Mouse (Mus musculus): ENCODE data around the gene Adamtsl1. TPM values are rescaled to one million over a fixed set of nuclear protein-coding genes. Genes with fewer than 3 reads are reported as not detected.

Gene Adamtsl1
- polyA plus RNA-seq, 1 experiment from 2014 or later: 7.7 TPM

GRCm38 (mm10) chr4:85901316-85901715, 387.3 kb downstream of the Adamtsl1 start:
- ATAC-seq: no peak
- Histone ChIP-seq H3K9ac (no peak overlapping the region), H3K4me2 (replicated peaks) (no peak overlapping the region), H3K27ac (no peak overlapping the region), H3K4me1 (replicated peaks) (no peaks in the 10 kb centered on the region), H3K4me3 (replicated peaks) (no peak overlapping the region), H3K27me3 (replicated peaks) (no peaks in the 10 kb centered on the region), H3K36me3 (no peaks in the 10 kb centered on the region), H3K9me3 (no peaks in the 10 kb centered on the region)
- WGBS: 51% methylated on average over 4 of the region's 4 CpGs

- no peaks in the 10 kb centered on the region for H3K27me3 ChIP-seq (replicated peaks)
- H3K4me1 ChIP-seq (replicated peaks): no peaks in the 10 kb centered on the region
- no peaks in the 10 kb centered on the region for H3K36me3 ChIP-seq
- no peak overlapping the region for H3K4me2 ChIP-seq (replicated peaks)
- no peaks in the 10 kb centered on the region for H3K9me3 ChIP-seq
- no peak overlapping the region for H3K27ac ChIP-seq
- no peak overlapping the region for H3K4me3 ChIP-seq (replicated peaks)
- no peak for ATAC-seq
- 86% methylated on average over 5 of the region's 5 CpGs for WGBS
- no peak overlapping the region for H3K9ac ChIP-seq
Observed at GRCm38 (mm10) chr4:85904217-85904616, 390.2 kb downstream of the Adamtsl1 start.

GRCm38 (mm10) chr4:85916034-85916433, 402.1 kb downstream of the Adamtsl1 start:
- no peak overlapping the region for H3K4me3 ChIP-seq (replicated peaks)
- no peaks in the 10 kb centered on the region for H3K9me3 ChIP-seq
- no peaks in the 10 kb centered on the region for H3K4me1 ChIP-seq (replicated peaks)
- H3K9ac ChIP-seq: no peak overlapping the region
- no peak for ATAC-seq
- no peaks in the 10 kb centered on the region for H3K36me3 ChIP-seq
- 46% methylated on average over 2 of the region's 2 CpGs for WGBS
- no peaks in the 10 kb centered on the region for H3K27me3 ChIP-seq (replicated peaks)
- H3K4me2 ChIP-seq (replicated peaks): no peak overlapping the region
- H3K27ac ChIP-seq: no peak overlapping the region

GRCm38 (mm10) chr4:85918366-85918765, 404.4 kb downstream of the Adamtsl1 start:
- no peaks in the 10 kb centered on the region for H3K36me3 ChIP-seq
- 84% methylated on average over 4 of the region's 4 CpGs for WGBS
- no peak for ATAC-seq
- no peaks in the 10 kb centered on the region for H3K27me3 ChIP-seq (replicated peaks)
- no peak overlapping the region for H3K9ac ChIP-seq
- no peak overlapping the region for H3K4me3 ChIP-seq (replicated peaks)
- H3K9me3 ChIP-seq: no peaks in the 10 kb centered on the region
- H3K27ac ChIP-seq: no peak overlapping the region
- no peaks in the 10 kb centered on the region for H3K4me1 ChIP-seq (replicated peaks)
- no peak overlapping the region for H3K4me2 ChIP-seq (replicated peaks)

GRCm38 (mm10) chr4:85920474-85920873, 406.5 kb downstream of the Adamtsl1 start:
- Histone ChIP-seq H3K27ac (no peak overlapping the region), H3K9me3 (no peaks in the 10 kb centered on the region), H3K4me2 (replicated peaks) (no peak overlapping the region), H3K27me3 (replicated peaks) (no peaks in the 10 kb centered on the region), H3K9ac (no peak overlapping the region), H3K36me3 (no peaks in the 10 kb centered on the region), H3K4me3 (replicated peaks) (no peak overlapping the region), H3K4me1 (replicated peaks) (no peaks in the 10 kb centered on the region)
- ATAC-seq: no peak
- 63% methylated on average over 3 of the region's 3 CpGs for WGBS

GRCm38 (mm10) chr4:85922741-85923140, 408.8 kb downstream of the Adamtsl1 start:
- no peak for ATAC-seq

GRCm38 (mm10) chr4:85932129-85932528, 418.2 kb downstream of the Adamtsl1 start:
- Histone ChIP-seq H3K27me3 (replicated peaks) (no peaks in the 10 kb centered on the region), H3K9ac (no peak overlapping the region), H3K4me3 (replicated peaks) (no peak overlapping the region), H3K4me2 (replicated peaks) (no peak overlapping the region), H3K27ac (no peak overlapping the region), H3K9me3 (no peaks in the 10 kb centered on the region), H3K4me1 (replicated peaks) (no peaks in the 10 kb centered on the region), H3K36me3 (no peaks in the 10 kb centered on the region)
- ATAC-seq: no peak

More at GRCm38 (mm10) chr4:85922741-85923140, 408.8 kb downstream of the Adamtsl1 start:
- Histone ChIP-seq H3K27me3 (replicated peaks) (no peaks in the 10 kb centered on the region), H3K27ac (no peak overlapping the region), H3K4me1 (replicated peaks) (no peaks in the 10 kb centered on the region), H3K4me3 (replicated peaks) (no peak overlapping the region), H3K36me3 (no peaks in the 10 kb centered on the region), H3K9ac (no peak overlapping the region), H3K4me2 (replicated peaks) (no peak overlapping the region), H3K9me3 (no peaks in the 10 kb centered on the region)
- 86% methylated on average over 4 of the region's 4 CpGs for WGBS

- Histone ChIP-seq H3K27me3 (replicated peaks) (no peaks in the 10 kb centered on the region), H3K27ac (no peak overlapping the region), H3K4me3 (replicated peaks) (no peak overlapping the region), H3K4me2 (replicated peaks) (no peak overlapping the region), H3K9ac (no peak overlapping the region), H3K36me3 (no peaks in the 10 kb centered on the region), H3K4me1 (replicated peaks) (no peaks in the 10 kb centered on the region), H3K9me3 (no peaks in the 10 kb centered on the region)
- WGBS: 75% methylated on average over 5 of the region's 5 CpGs
- ATAC-seq: no peak
Observed at GRCm38 (mm10) chr4:85939460-85939859, 425.5 kb downstream of the Adamtsl1 start.

- no peak overlapping the region for H3K4me3 ChIP-seq (replicated peaks)
- H3K9me3 ChIP-seq: no peaks in the 10 kb centered on the region
- ATAC-seq: no peak
- no peak overlapping the region for H3K27ac ChIP-seq
- WGBS: 90% methylated on average over 2 of the region's 2 CpGs
- H3K9ac ChIP-seq: no peak overlapping the region
- H3K36me3 ChIP-seq: no peaks in the 10 kb centered on the region
- H3K27me3 ChIP-seq (replicated peaks): no peaks in the 10 kb centered on the region
- H3K4me2 ChIP-seq (replicated peaks): no peak overlapping the region
- H3K4me1 ChIP-seq (replicated peaks): no peaks in the 10 kb centered on the region
Observed at GRCm38 (mm10) chr4:85941857-85942256, 427.9 kb downstream of the Adamtsl1 start.

GRCm38 (mm10) chr4:85953590-85953989, 439.6 kb downstream of the Adamtsl1 start:
- WGBS: 69% methylated on average over 4 of the region's 4 CpGs
- Histone ChIP-seq H3K36me3 (no peaks in the 10 kb centered on the region), H3K4me3 (replicated peaks) (no peak overlapping the region), H3K27me3 (replicated peaks) (no peaks in the 10 kb centered on the region), H3K9me3 (no peaks in the 10 kb centered on the region), H3K4me1 (replicated peaks) (no peaks in the 10 kb centered on the region), H3K9ac (no peak overlapping the region), H3K4me2 (replicated peaks) (no peak overlapping the region), H3K27ac (no peak overlapping the region)
- no peak for ATAC-seq

GRCm38 (mm10) chr4:85955387-85955786, 441.4 kb downstream of the Adamtsl1 start:
- no peak for ATAC-seq
- no peaks in the 10 kb centered on the region for H3K9me3 ChIP-seq
- 72% methylated on average over 3 of the region's 3 CpGs for WGBS

GRCm38 (mm10) chr4:85957266-85957665, 443.3 kb downstream of the Adamtsl1 start:
- 77% methylated on average over 4 of the region's 4 CpGs for WGBS
- ATAC-seq: no peak
- no peaks in the 10 kb centered on the region for H3K9me3 ChIP-seq
- H3K4me1 ChIP-seq (replicated peaks): no peaks in the 10 kb centered on the region
- no peak overlapping the region for H3K9ac ChIP-seq
- H3K27me3 ChIP-seq (replicated peaks): no peaks in the 10 kb centered on the region
- no peak overlapping the region for H3K4me2 ChIP-seq (replicated peaks)
- no peak overlapping the region for H3K4me3 ChIP-seq (replicated peaks)
- no peak overlapping the region for H3K27ac ChIP-seq
- H3K36me3 ChIP-seq: no peaks in the 10 kb centered on the region

More at GRCm38 (mm10) chr4:85955387-85955786, 441.4 kb downstream of the Adamtsl1 start:
- no peak overlapping the region for H3K9ac ChIP-seq
- no peak overlapping the region for H3K27ac ChIP-seq
- no peak overlapping the region for H3K4me2 ChIP-seq (replicated peaks)
- no peak overlapping the region for H3K4me3 ChIP-seq (replicated peaks)
- H3K27me3 ChIP-seq (replicated peaks): no peaks in the 10 kb centered on the region
- H3K36me3 ChIP-seq: no peaks in the 10 kb centered on the region
- no peaks in the 10 kb centered on the region for H3K4me1 ChIP-seq (replicated peaks)

GRCm38 (mm10) chr4:85957879-85958278, 443.9 kb downstream of the Adamtsl1 start:
- no peak overlapping the region for H3K4me3 ChIP-seq (replicated peaks)
- WGBS: 82% methylated on average over 1 of the region's 1 CpGs
- no peaks in the 10 kb centered on the region for H3K36me3 ChIP-seq
- H3K27ac ChIP-seq: no peak overlapping the region
- H3K9me3 ChIP-seq: no peaks in the 10 kb centered on the region
- H3K9ac ChIP-seq: no peak overlapping the region
- H3K27me3 ChIP-seq (replicated peaks): no peaks in the 10 kb centered on the region
- no peaks in the 10 kb centered on the region for H3K4me1 ChIP-seq (replicated peaks)
- H3K4me2 ChIP-seq (replicated peaks): no peak overlapping the region
- no peak for ATAC-seq

Data from intestine, embryonic 15.5 days (tissue).